Mouse (Mus musculus): ENCODE data around the gene Zbtb33. TPM values are rescaled to one million over a fixed set of nuclear protein-coding genes. Genes with fewer than 3 reads are reported as not detected.

Zbtb33 gene
- polyA plus RNA-seq, 1 experiment from 2014 or later = 6.6 TPM

Small RNA genes within 50 kb of the gene (microRNA-seq; reads per million reads assigned to microRNA genes)
- 0.48 reads per million for gene Mir3110

Other genes with a start within 250 kb of the Zbtb33 start
- gene Btg1-ps1, start 171.0 kb upstream of the Zbtb33 start, polyA plus RNA-seq (2014; fragmentation: Nextera tagmentation; extraction: Ambion mirVana) = not detected in 2 replicates
- not detected in 2 replicates for gene Btg1-ps2, start 146.7 kb upstream of the Zbtb33 start, polyA plus RNA-seq (2014; fragmentation: Nextera tagmentation; extraction: Ambion mirVana)
- not detected in 2 replicates for gene Rhox10, start 123.3 kb upstream of the Zbtb33 start, polyA plus RNA-seq (2014; fragmentation: Nextera tagmentation; extraction: Ambion mirVana)
- gene Rhox11, start 104.7 kb upstream of the Zbtb33 start, polyA plus RNA-seq (2014; fragmentation: Nextera tagmentation; extraction: Ambion mirVana) = not detected in 2 replicates
- gene Rhox12, start 78.9 kb upstream of the Zbtb33 start, polyA plus RNA-seq (2014; fragmentation: Nextera tagmentation; extraction: Ambion mirVana) = not detected in 2 replicates
- not detected in 2 replicates for gene Rhox13, start 68.6 kb upstream of the Zbtb33 start, polyA plus RNA-seq (2014; fragmentation: Nextera tagmentation; extraction: Ambion mirVana)
- 46.9 and 50.0 TPM in 2 replicates for gene Tmem255a, start 62.6 kb downstream of the Zbtb33 start, polyA plus RNA-seq (2014; fragmentation: Nextera tagmentation; extraction: Ambion mirVana)
- not detected in 2 replicates for gene Atp1b4, start 126.4 kb downstream of the Zbtb33 start, polyA plus RNA-seq (2014; fragmentation: Nextera tagmentation; extraction: Ambion mirVana)

Data from hindbrain, embryonic 14.5 days (tissue).